Mouse (Mus musculus) limb, embryonic 12.5 days (tissue): Measurements from ENCODE around the gene Aicda. TPM values are rescaled to one million over a fixed set of nuclear protein-coding genes. Genes with fewer than 3 reads are reported as not detected.

Source experiments
- ATAC-seq: fragments of 200-750 bp; cut with Nextera tagmentation; 2 replicates; pipeline ENCODE4 v1.8.0; 2017; ENCODE audit warnings: low read depth, moderate TSS enrichment; ENCODE audit not compliant: insufficient number of reproducible peaks, insufficient read depth, low FRiP score, low TSS enrichment
- H3K27ac ChIP-seq: fragments of 300-500 bp; sonication (generic); 2 replicates; pipeline ENCODE4 v1.5.1; 2016; ENCODE audit warnings: mild to moderate bottlenecking, moderate library complexity
- H3K27me3 ChIP-seq: fragments of 300-500 bp; sonication (generic); 2 replicates; pipeline ENCODE4 v1.6.1; 2016; ENCODE audit warnings: mild to moderate bottlenecking, moderate library complexity
- H3K36me3 ChIP-seq: fragments of 300-500 bp; sonication (generic); 2 replicates; pipeline ENCODE4 v1.6.1; 2016; ENCODE audit warnings: mild to moderate bottlenecking, moderate library complexity
- H3K4me1 ChIP-seq: fragments of 300-500 bp; sonication (generic); replicated peaks from 2 replicates; pipeline ENCODE4 v1.6.1; 2016
- H3K4me2 ChIP-seq: fragments of 300-500 bp; sonication (generic); 2 replicates; pipeline ENCODE4 v1.6.1; 2016; ENCODE audit warnings: mild to moderate bottlenecking, moderate library complexity
- H3K4me3 ChIP-seq: fragments of 300-500 bp; sonication (generic); replicated peaks from 2 replicates; pipeline ENCODE4 v1.5.1; 2016; ENCODE audit warnings: mild to moderate bottlenecking
- H3K9ac ChIP-seq: fragments of 300-500 bp; sonication (generic); replicated peaks from 2 replicates; pipeline ENCODE4 v1.6.1; 2016; ENCODE audit warnings: mild to moderate bottlenecking, moderate library complexity
- H3K9me3 ChIP-seq: fragments of 300-500 bp; sonication (generic); 2 replicates; pipeline ENCODE4 v1.6.1; 2016; ENCODE audit warnings: mild to moderate bottlenecking, moderate library complexity
- WGBS: fragments of 180-500 bp; shearing (Covaris S2); methylation state at CpG from one replicate; pipeline ENCODE4 v1.1.7; 2016; 5-methylcytosine and 5-hydroxymethylcytosine counted together
- polyA plus RNA-seq: library from polyadenylated mRNA; unstranded; fragments of >200 nt; fragmentation: Nextera tagmentation; extraction: Ambion mirVana; gene quantifications from 2 replicates; pipeline ENCODE4 v1.2.1, GENCODE M21; 2016

Gene Aicda
- polyA plus RNA-seq, 1 experiment from 2014 or later = 0.34 TPM

- Histone ChIP-seq H3K9me3 (no peaks in the 10 kb centered on the region), H3K27ac (no peak overlapping the region), H3K36me3 (no peaks in the 10 kb centered on the region), H3K4me1 (no peaks in the 10 kb centered on the region), H3K9ac (no peak overlapping the region), H3K27me3 (no peaks in the 10 kb centered on the region), H3K4me2 (no peak overlapping the region), H3K4me3 (no peak overlapping the region)
- WGBS = 90% methylated on average over 4 of the region's 4 CpGs
- no peak for ATAC-seq
Observed at GRCm38 (mm10) chr6:122601031-122601430, 47.4 kb downstream of the Aicda start.

GRCm38 (mm10) chr6:122601615-122602014, 48.0 kb downstream of the Aicda start:
- WGBS = 85% methylated on average over 3 of the region's 3 CpGs
- Histone ChIP-seq H3K9me3 (no peaks in the 10 kb centered on the region), H3K27me3 (no peaks in the 10 kb centered on the region), H3K4me1 (no peaks in the 10 kb centered on the region), H3K27ac (no peak overlapping the region), H3K4me2 (peak overlapping the region; percentile 63), H3K4me3 (peak overlapping the region; percentile 46; the same call in 1 of the 2 replicates), H3K9ac (no peak overlapping the region), H3K36me3 (no peaks in the 10 kb centered on the region)
- ATAC-seq = no peak

- Histone ChIP-seq H3K4me3 (peak within 1 kb of the TSS; percentile 46), H3K9me3 (no peaks in the 10 kb centered on the region), H3K27ac (0 out of 2 replicates have a peak within 1 kb of the TSS, but pooled peaks have one; percentile 53), H3K36me3 (no peaks in the 10 kb centered on the region), H3K4me2 (peak within 1 kb of the TSS; percentile 63), H3K27me3 (no peaks in the 10 kb centered on the region), H3K9ac (peak within 1 kb of the TSS; percentile 58), H3K4me1 (no peaks in the 10 kb centered on the region)
- peak; percentile 73; the same call in 1 of the 2 replicates for ATAC-seq
- WGBS = 6% methylated on average over 22 of the region's 22 CpGs
Observed at GRCm38 (mm10) chr6:122602242-122602991, 48.8 kb downstream of the Aicda start, which contains the start of gene Apobec1. Apobec1 (minus strand) TSS chr6:122602444.

DNA sequence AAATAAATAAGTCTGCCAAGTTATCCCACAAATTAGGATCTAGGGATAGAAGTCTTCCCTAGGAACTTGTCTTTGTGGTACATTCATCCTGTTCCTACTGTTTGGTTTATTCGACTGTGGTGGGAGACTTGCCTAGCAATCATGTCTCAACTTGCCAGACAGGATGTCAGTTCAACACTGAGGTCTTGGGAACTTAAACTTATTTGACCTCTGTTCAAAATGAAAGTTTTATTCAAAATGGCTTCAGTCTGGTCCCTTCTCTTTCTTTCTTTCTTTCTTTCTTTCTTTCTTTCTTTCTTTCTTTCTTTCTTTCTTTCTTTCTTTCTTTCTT, 49.4 kb downstream of the Aicda start:
- no peak for ATAC-seq
- no peaks in the 10 kb centered on the region for H3K9me3 ChIP-seq
- H3K27ac ChIP-seq = no peak overlapping the region
- peak overlapping the region; percentile 63 for H3K4me2 ChIP-seq
- WGBS = 40% methylated on average over 1 of the region's 1 CpGs
- H3K36me3 ChIP-seq = no peaks in the 10 kb centered on the region
- H3K4me3 ChIP-seq = no peak overlapping the region; the same call in 1 of the 2 replicates
- H3K9ac ChIP-seq = no peak overlapping the region
- no peaks in the 10 kb centered on the region for H3K4me1 ChIP-seq
- no peaks in the 10 kb centered on the region for H3K27me3 ChIP-seq

DNA sequence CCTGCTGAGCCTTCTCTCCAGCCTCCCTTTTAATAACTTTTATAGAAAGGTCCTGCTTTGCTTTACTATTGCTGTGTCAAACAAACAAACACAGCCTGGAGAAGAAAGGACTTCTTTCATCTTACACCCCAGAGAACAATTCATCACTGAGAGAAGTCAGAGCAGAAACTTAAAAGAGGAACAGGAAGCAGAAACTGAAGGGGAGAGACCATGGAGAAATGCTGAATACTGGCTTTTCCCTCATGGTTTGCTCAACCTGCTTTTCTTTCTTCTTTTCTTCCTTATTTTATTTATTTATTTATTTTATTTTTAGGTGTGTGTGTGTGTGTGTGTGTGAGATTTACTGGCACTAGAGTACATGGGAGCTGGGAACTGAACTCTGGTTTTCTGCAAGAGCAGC, 50.7 kb downstream of the Aicda start:
- Histone ChIP-seq H3K4me1 (no peaks in the 10 kb centered on the region), H3K27me3 (no peaks in the 10 kb centered on the region), H3K9me3 (no peaks in the 10 kb centered on the region), H3K4me3 (no peak overlapping the region), H3K27ac (no peak overlapping the region), H3K36me3 (no peaks in the 10 kb centered on the region), H3K4me2 (no peak overlapping the region), H3K9ac (no peak overlapping the region)
- ATAC-seq = no peak

- no peak overlapping the region for H3K4me3 ChIP-seq
- no peak overlapping the region for H3K4me2 ChIP-seq
- no peak overlapping the region for H3K9ac ChIP-seq
- H3K36me3 ChIP-seq = no peaks in the 10 kb centered on the region
- H3K9me3 ChIP-seq = no peaks in the 10 kb centered on the region
- H3K27ac ChIP-seq = no peak overlapping the region
- ATAC-seq = no peak
- H3K27me3 ChIP-seq = no peaks in the 10 kb centered on the region
- WGBS = 91% methylated on average over 8 of the region's 8 CpGs
- no peaks in the 10 kb centered on the region for H3K4me1 ChIP-seq
Observed at GRCm38 (mm10) chr6:122605483-122605882, 51.9 kb downstream of the Aicda start.

DNA sequence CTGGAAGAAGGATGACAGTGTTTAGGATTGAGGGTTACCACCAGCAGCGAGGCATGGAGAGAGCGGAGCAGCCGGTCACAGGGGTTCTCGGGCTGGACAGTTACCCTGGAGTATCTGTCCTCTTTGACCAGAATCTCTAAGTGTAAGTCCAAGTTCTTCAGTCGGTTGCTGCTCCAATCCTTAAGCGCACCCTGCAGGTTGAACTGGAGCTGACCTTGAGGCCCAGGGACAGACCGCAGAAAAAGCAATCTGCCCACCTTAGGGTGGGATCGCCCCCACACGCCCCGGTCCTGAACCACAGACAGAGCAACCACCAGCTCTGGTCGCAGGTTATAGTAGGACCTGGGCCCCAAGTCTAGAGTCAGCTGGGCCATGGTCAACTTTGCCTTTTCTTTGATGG, 53.1 kb downstream of the Aicda start:
- ATAC-seq = no peak
- no peak overlapping the region for H3K4me2 ChIP-seq
- H3K9me3 ChIP-seq = no peaks in the 10 kb centered on the region
- no peaks in the 10 kb centered on the region for H3K36me3 ChIP-seq
- H3K4me3 ChIP-seq = no peak overlapping the region
- no peaks in the 10 kb centered on the region for H3K27me3 ChIP-seq
- no peaks in the 10 kb centered on the region for H3K4me1 ChIP-seq
- no peak overlapping the region for H3K27ac ChIP-seq
- WGBS = 92% methylated on average over 11 of the region's 11 CpGs
- H3K9ac ChIP-seq = no peak overlapping the region

DNA sequence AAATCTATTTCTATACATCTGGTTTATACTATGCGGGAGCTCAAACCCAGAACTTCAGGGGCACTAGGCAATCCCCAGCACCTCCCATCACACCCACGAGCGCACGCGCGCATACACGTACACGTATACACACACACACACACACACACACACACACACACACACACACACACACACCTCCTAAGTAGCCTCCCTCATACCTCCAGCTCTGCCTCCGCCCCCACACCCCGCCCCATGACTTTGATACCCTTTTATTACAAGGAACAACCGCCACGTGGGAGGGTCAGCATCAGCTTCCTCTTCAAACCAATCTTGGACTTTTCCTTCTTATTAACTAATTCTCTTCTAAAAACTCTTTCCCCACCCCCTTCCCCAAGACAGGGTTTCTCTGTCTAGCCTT, 54.1 kb downstream of the Aicda start:
- H3K27me3 ChIP-seq = no peaks in the 10 kb centered on the region
- ATAC-seq = no peak
- no peaks in the 10 kb centered on the region for H3K9me3 ChIP-seq
- H3K27ac ChIP-seq = no peak overlapping the region
- no peak overlapping the region for H3K4me2 ChIP-seq
- no peaks in the 10 kb centered on the region for H3K4me1 ChIP-seq
- no peaks in the 10 kb centered on the region for H3K36me3 ChIP-seq
- 91% methylated on average over 12 of the region's 12 CpGs for WGBS
- no peak overlapping the region for H3K9ac ChIP-seq
- H3K4me3 ChIP-seq = no peak overlapping the region

- no peaks in the 10 kb centered on the region for H3K4me1 ChIP-seq
- no peak overlapping the region for H3K27ac ChIP-seq
- H3K36me3 ChIP-seq = no peaks in the 10 kb centered on the region
- no peak overlapping the region for H3K9ac ChIP-seq
- 78% methylated on average over 10 of the region's 10 CpGs for WGBS
- no peak overlapping the region for H3K4me2 ChIP-seq
- ATAC-seq = no peak
- H3K27me3 ChIP-seq = no peaks in the 10 kb centered on the region
- H3K4me3 ChIP-seq = no peak overlapping the region
- H3K9me3 ChIP-seq = no peaks in the 10 kb centered on the region
Observed at GRCm38 (mm10) chr6:122608434-122609376, 55.1 kb downstream of the Aicda start.

- Histone ChIP-seq H3K9ac (no peak overlapping the region), H3K27ac (no peak overlapping the region), H3K4me3 (no peak overlapping the region), H3K4me2 (no peak overlapping the region), H3K4me1 (no peaks in the 10 kb centered on the region), H3K9me3 (no peaks in the 10 kb centered on the region), H3K36me3 (no peaks in the 10 kb centered on the region), H3K27me3 (no peaks in the 10 kb centered on the region)
- ATAC-seq = no peak
- WGBS = 65% methylated on average over 9 of the region's 9 CpGs
Observed at GRCm38 (mm10) chr6:122609377-122609728, 55.8 kb downstream of the Aicda start.

DNA sequence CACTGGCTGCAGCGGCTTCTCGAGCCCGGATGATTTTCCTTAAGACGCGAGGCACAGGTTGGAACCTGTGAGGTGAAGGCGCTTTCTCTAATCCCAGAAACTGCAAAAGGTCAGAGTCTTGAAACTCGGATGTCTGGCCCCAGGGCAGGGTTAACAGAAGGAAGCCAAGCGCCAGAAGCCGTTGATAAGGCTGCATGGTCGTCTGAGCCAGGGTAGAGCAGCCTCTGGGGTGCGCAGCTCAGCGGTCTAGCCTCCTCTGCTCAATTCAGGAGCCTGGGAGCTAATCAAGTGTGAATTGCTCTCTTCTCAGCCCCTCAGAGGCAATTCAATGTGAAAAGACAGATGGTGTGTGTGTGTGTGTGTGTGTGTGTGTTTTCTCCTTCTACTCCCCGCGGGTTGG, 56.2 kb downstream of the Aicda start, which contains the start of gene Gdf3:
Gene Gdf3, minus strand, starts transcription at position 317 of the 400 bp plus-strand sequence.
- no peaks in the 10 kb centered on the region for H3K27me3 ChIP-seq
- 54% methylated on average over 14 of the region's 14 CpGs for WGBS
- no peak within 1 kb of the TSS for H3K4me2 ChIP-seq
- H3K9ac ChIP-seq = no peak within 1 kb of the TSS
- no peak within 1 kb of the TSS for H3K27ac ChIP-seq
- H3K36me3 ChIP-seq = no peaks in the 10 kb centered on the region
- H3K4me3 ChIP-seq = no peak within 1 kb of the TSS
- no peak for ATAC-seq
- H3K9me3 ChIP-seq = no peaks in the 10 kb centered on the region
- H3K4me1 ChIP-seq = no peaks in the 10 kb centered on the region
